Comparison of ENCODE assay signal across 30 mouse cellular contexts in the genomic region with DNA sequence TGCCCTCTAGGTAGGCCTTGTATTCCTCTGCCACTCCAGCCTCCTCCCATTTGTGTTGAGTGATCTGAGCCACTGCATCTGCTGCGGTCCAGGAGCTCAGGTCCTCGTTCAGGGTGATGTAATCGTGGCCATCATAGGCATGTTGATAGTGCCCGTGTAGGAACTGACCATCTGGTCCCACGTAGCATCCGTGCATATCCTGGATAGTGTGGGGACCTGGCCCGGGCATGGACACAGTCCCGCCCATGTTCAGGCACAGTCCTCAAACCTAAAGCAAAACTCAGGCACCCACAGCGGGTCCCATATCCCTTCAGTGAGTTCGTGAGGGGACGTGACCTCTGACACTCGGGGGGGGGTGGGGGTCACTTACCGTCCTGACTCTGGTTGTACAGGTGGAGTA. TPM values are rescaled to one million over a fixed set of nuclear protein-coding genes. Genes with fewer than 3 reads are reported as not detected.
"Had no signal": no experiment of that assay in that cellular context is flagged by ENCODE, and none has a peak within 500 bp of the region (broad histone marks: within the 10 kb centered on the region; RNA-seq: fewer than 3 reads in every experiment).

No protein-coding gene starts in this region.

RNA-seq across cellular contexts. Expression of gene Gm7030, which starts 0.7 kb away (rescaled TPM):
- polyA plus RNA-seq: limb, embryonic 10.5 days; limb, embryonic 11.5 days; limb, embryonic 12.5 days; limb, embryonic 13.5 days; limb, embryonic 14.5 days; limb, embryonic 15.5 days; liver, adult 2 months; liver, embryonic 11.5 days; liver, embryonic 12.5 days; liver, embryonic 13.5 days; liver, embryonic 14.5 days; liver, embryonic 15.5 days; liver, embryonic 16.5 days; liver, postnatal 0 days; lung, adult 2 months; lung, embryonic 14.5 days; lung, embryonic 16.5 days; lung, postnatal 0 days; macrophage; midbrain, embryonic 10.5 days; midbrain, embryonic 11.5 days; midbrain, embryonic 12.5 days; midbrain, embryonic 13.5 days; midbrain, embryonic 14.5 days; midbrain, embryonic 15.5 days; midbrain, embryonic 16.5 days; midbrain, postnatal 0 days; myocyte; neural tube, embryonic 11.5 days had no signal

RNA-seq across cellular contexts. Expression of gene Gm19684, which starts 7.0 kb away (rescaled TPM):
- polyA plus RNA-seq: limb, embryonic 10.5 days; limb, embryonic 11.5 days; limb, embryonic 12.5 days; limb, embryonic 13.5 days; limb, embryonic 14.5 days; limb, embryonic 15.5 days; liver, embryonic 11.5 days; liver, embryonic 12.5 days; liver, embryonic 13.5 days; liver, embryonic 14.5 days; liver, embryonic 15.5 days; liver, embryonic 16.5 days; liver, postnatal 0 days; lung, embryonic 14.5 days; lung, embryonic 15.5 days; lung, embryonic 16.5 days; lung, postnatal 0 days; midbrain, embryonic 10.5 days; midbrain, embryonic 11.5 days; midbrain, embryonic 12.5 days; midbrain, embryonic 13.5 days; midbrain, embryonic 14.5 days; midbrain, embryonic 15.5 days; midbrain, embryonic 16.5 days; midbrain, postnatal 0 days; myocyte; neural tube, embryonic 11.5 days had no signal

RNA-seq across cellular contexts. Expression of gene Gm8909, which starts 39.8 kb away (rescaled TPM):
- polyA plus RNA-seq: limb, embryonic 10.5 days; limb, embryonic 11.5 days; limb, embryonic 12.5 days; limb, embryonic 13.5 days; limb, embryonic 14.5 days; limb, embryonic 15.5 days; liver, adult 2 months; liver, embryonic 12.5 days; liver, embryonic 13.5 days; liver, embryonic 14.5 days; liver, embryonic 15.5 days; liver, embryonic 16.5 days; liver, postnatal 0 days; macrophage; midbrain, embryonic 12.5 days; midbrain, embryonic 13.5 days; midbrain, embryonic 14.5 days; midbrain, embryonic 15.5 days; midbrain, embryonic 16.5 days; midbrain, postnatal 0 days; myocyte; neural tube, embryonic 11.5 days had no signal
